7 mouse cellular contexts compared by ENCODE assay signal in genomic region chr9:65122545-65122944, GRCm38 (mm10). TPM values are rescaled to one million over a fixed set of nuclear protein-coding genes. Genes with fewer than 3 reads are reported as not detected.
A peak's percentile ranks its signal among the peaks of the same experiment; 100 is the strongest.
DNase-seq lines count a peak whose midpoint lies in the region; ATAC-seq lines count a peak whose summit lies in the region.

No protein-coding gene starts in this region.

- no peaks in the 10 kb centered on the region for H3K9me3 ChIP-seq in midbrain, embryonic 16.5 days (replicated peaks; ENCODE audit: control insufficient read depth, low read length, poor library complexity, severe bottlenecking)
- H3K9me3 ChIP-seq in midbrain, embryonic 15.5 days: no peaks in the 10 kb centered on the region

- H3K4me2 ChIP-seq in midbrain, embryonic 16.5 days (ENCODE audit: low read length): 0 out of 2 replicates have a peak overlapping the region, but pooled peaks have one; percentile 6
- no peak overlapping the region for H3K4me2 ChIP-seq in midbrain, embryonic 15.5 days

- no peak overlapping the region for H3K4me3 ChIP-seq in midbrain, embryonic 16.5 days (ENCODE audit: low read depth, low read length)
- H3K4me3 ChIP-seq in midbrain, embryonic 15.5 days: no peak overlapping the region

- ATAC-seq in midbrain, embryonic 16.5 days: 0 out of 2 replicates have a peak, but pooled peaks have one; percentile 32
- ATAC-seq in midbrain, embryonic 15.5 days (replicated peaks): no peak; the same call in 1 of the 2 replicates

- 19% methylated on average over 18 of the region's 18 CpGs for WGBS in midbrain, embryonic 16.5 days
- 27% methylated on average over 18 of the region's 18 CpGs for WGBS in midbrain, embryonic 15.5 days

- H3K36me3 ChIP-seq in midbrain, embryonic 16.5 days (ENCODE audit: control insufficient read depth, insufficient read depth, low read length): peaks cover 16% of the 10 kb centered on the region
- no peaks in the 10 kb centered on the region for H3K36me3 ChIP-seq in midbrain, embryonic 15.5 days (replicated peaks)

- H3K27me3 ChIP-seq in midbrain, embryonic 16.5 days (ENCODE audit: control insufficient read depth, insufficient read depth, low read depth, low read length): no peaks in the 10 kb centered on the region
- 0 out of 2 replicates have a peak, but pooled peaks cover 8% of the 10 kb centered on the region for H3K27me3 ChIP-seq in midbrain, embryonic 15.5 days (replicated peaks)

- no peak overlapping the region for H3K9ac ChIP-seq in midbrain, embryonic 16.5 days (ENCODE audit: low read depth, low read length)
- no peak overlapping the region for H3K9ac ChIP-seq in midbrain, embryonic 15.5 days

- H3K27ac ChIP-seq in midbrain, embryonic 16.5 days (ENCODE audit: low read length): no peak overlapping the region
- H3K27ac ChIP-seq in midbrain, embryonic 15.5 days: no peak overlapping the region

- peaks cover 6% of the 10 kb centered on the region; the same call in 1 of the 2 replicates for H3K4me1 ChIP-seq in midbrain, embryonic 16.5 days (ENCODE audit: control insufficient read depth, insufficient read depth, low read length)
- H3K4me1 ChIP-seq in midbrain, embryonic 15.5 days: peaks cover 7% of the 10 kb centered on the region

- DNase-seq in frontal cortex, postnatal 14 days (ENCODE audit: low spot score in 2 of 2): peak; percentile 53 to 69
- DNase-seq in layer of hippocampus, postnatal 25 days (ENCODE audit: extremely low spot score in 1 of 2, low spot score in 1 of 2): peak; percentile 58 to 60
- DNase-seq in right cerebral cortex, postnatal 36 days (ENCODE audit: low spot score in 2 of 2): peak; percentile 75 to 76
- DNase-seq in adrenal gland, postnatal 36 days: no peak
- no peak for DNase-seq in B cell, adult 2 months

RNA-seq across cellular contexts. Expression of gene Igdcc3, which starts 18.4 kb away (rescaled TPM):
- 8.7 and 9.1 TPM in 2 replicates for polyA plus RNA-seq in midbrain, embryonic 16.5 days (2015; fragmentation: Nextera tagmentation; extraction: Ambion mirVana)
- polyA plus RNA-seq in midbrain, embryonic 15.5 days (2015; fragmentation: Nextera tagmentation; extraction: Ambion mirVana): 12.8 and 14.1 TPM in 2 replicates
- 1 to 10 TPM; 3.8 to 4.7 TPM for total RNA-seq in layer of hippocampus, postnatal 25 days (2021)
- 1 to 10 TPM; 1.2 to 1.9 TPM for total RNA-seq in adrenal gland, postnatal 36 days (2021)

RNA-seq across cellular contexts. Expression of gene Igdcc4, which starts 21.3 kb away (rescaled TPM):
- polyA plus RNA-seq in midbrain, embryonic 16.5 days (2015; fragmentation: Nextera tagmentation; extraction: Ambion mirVana): 13.4 and 15.9 TPM in 2 replicates
- polyA plus RNA-seq in midbrain, embryonic 15.5 days (2015; fragmentation: Nextera tagmentation; extraction: Ambion mirVana): 16.8 and 17.3 TPM in 2 replicates
- total RNA-seq in layer of hippocampus, postnatal 25 days (2021): 10 to 100 TPM; 30.5 to 33.1 TPM
- 10 to 100 TPM; 31.8 to 32.6 TPM for total RNA-seq in adrenal gland, postnatal 36 days (2021)

Comparison
In these comparisons a context has a peak if more than half of its experiments do, and no peak if none do; other contexts are left out.
1. DNase-seq: peak in frontal cortex, postnatal 14 days (2 of 2), layer of hippocampus, postnatal 25 days (2 of 2) and right cerebral cortex, postnatal 36 days (2 of 2); none in adrenal gland, postnatal 36 days (0 of 2) and B cell, adult 2 months (0 of 2).